Mouse (Mus musculus): Measurements from ENCODE around the gene Rabl6.

DNA sequence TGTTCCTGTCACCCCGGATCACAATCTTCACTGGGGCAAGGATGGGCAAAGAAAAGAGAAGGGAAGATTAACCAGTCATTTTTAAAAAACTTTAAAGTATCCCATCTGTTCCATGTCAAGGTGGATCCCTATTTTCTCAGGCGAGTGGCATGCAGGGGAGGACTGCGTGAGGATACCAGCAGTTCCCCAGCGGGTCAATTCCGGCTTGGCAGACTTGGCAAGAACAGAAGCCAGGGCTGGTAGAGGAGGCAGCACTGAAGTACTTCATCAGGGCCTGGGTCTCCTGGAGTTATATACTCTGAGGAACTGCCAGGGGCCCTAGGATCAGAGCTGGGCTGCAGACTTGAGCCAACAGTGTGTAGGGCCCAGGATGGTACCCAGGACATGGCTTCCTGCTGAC, 5.8 kb downstream of the Rabl6 start:
- TF ChIP-seq CTCF (IDR thresholded peaks at IDR 0.05; ENCODE audit: low read depth) (no peak), EP300 (IDR thresholded peaks at IDR 0.05; ENCODE audit: low read depth) (no peak)

Measured in liver, postnatal 0 days (tissue).